Mouse (Mus musculus) intestine, embryonic 15.5 days (tissue): Measurements from ENCODE around the gene Fitm1. TPM values are rescaled to one million over a fixed set of nuclear protein-coding genes. Genes with fewer than 3 reads are reported as not detected.

Experiments
- ATAC-seq: fragments of 200-750 bp; cut with Nextera tagmentation; 2 replicates; pipeline ENCODE4 v1.8.0; 2017; ENCODE audit warnings: moderate TSS enrichment, moderate library complexity
- H3K27ac ChIP-seq: fragments of 300-500 bp; sonication (generic); 2 replicates; pipeline ENCODE4 v1.5.1; 2015; ENCODE audit warnings: mild to moderate bottlenecking, inconsistent platforms
- H3K27me3 ChIP-seq: fragments of 300-500 bp; sonication (generic); replicated peaks from 2 replicates; pipeline ENCODE4 v1.6.1; 2015; ENCODE audit warnings: inconsistent platforms
- H3K36me3 ChIP-seq: fragments of 300-500 bp; sonication (generic); 2 replicates; pipeline ENCODE4 v1.6.1; 2015; ENCODE audit warnings: inconsistent platforms
- H3K4me1 ChIP-seq: fragments of 300-500 bp; sonication (generic); replicated peaks from 2 replicates; pipeline ENCODE4 v1.6.1; 2015; ENCODE audit warnings: inconsistent platforms
- H3K4me2 ChIP-seq: fragments of 300-500 bp; sonication (generic); replicated peaks from 2 replicates; pipeline ENCODE4 v1.6.1; 2015; ENCODE audit warnings: mild to moderate bottlenecking, inconsistent platforms
- H3K4me3 ChIP-seq: fragments of 300-500 bp; sonication (generic); replicated peaks from 2 replicates; pipeline ENCODE4 v1.5.1; 2015; ENCODE audit warnings: inconsistent platforms
- H3K9ac ChIP-seq: fragments of 300-500 bp; sonication (generic); 2 replicates; pipeline ENCODE4 v1.6.1; 2015; ENCODE audit warnings: inconsistent platforms
- H3K9me3 ChIP-seq: fragments of 300-500 bp; sonication (generic); 2 replicates; pipeline ENCODE4 v1.6.1; 2016; ENCODE audit warnings: inconsistent platforms
- WGBS: fragments of 180-500 bp; shearing (Covaris S2); methylation state at CpG from one replicate; pipeline ENCODE4 v1.1.7; 2015; 5-methylcytosine and 5-hydroxymethylcytosine counted together
- polyA plus RNA-seq: library from polyadenylated mRNA; unstranded; fragments of >200 nt; fragmentation: Nextera tagmentation; extraction: Ambion mirVana; gene quantifications from 2 replicates; pipeline ENCODE4 v1.2.1, GENCODE M21; 2015

The Fitm1 gene
- polyA plus RNA-seq, 1 experiment from 2014 or later: 0.49 TPM

DNA sequence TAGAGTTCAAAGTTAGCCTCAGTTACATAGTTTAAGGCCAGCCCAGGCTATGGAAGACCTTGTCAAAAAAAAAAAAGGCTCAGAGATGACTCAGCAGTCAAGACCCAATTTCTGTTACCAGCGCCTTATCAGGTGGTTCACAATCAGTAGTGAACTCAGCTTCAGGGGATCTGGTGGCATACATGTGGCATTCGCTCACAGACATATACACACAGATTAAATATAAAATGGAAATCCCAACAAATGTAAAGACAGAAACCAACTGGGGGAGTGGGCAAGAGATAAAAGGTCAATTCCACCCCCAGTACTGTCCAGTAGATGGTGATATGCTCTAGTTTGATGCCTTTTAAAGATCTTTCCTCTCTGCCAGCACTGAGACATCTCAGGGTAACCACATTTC lies 10.7 kb downstream of the Fitm1 start:
- H3K4me3 ChIP-seq: no peak overlapping the region
- H3K9me3 ChIP-seq: no peaks in the 10 kb centered on the region
- H3K4me2 ChIP-seq: no peak overlapping the region
- H3K27me3 ChIP-seq: no peaks in the 10 kb centered on the region
- no peak overlapping the region for H3K27ac ChIP-seq
- H3K4me1 ChIP-seq: peaks cover 18% of the 10 kb centered on the region
- H3K36me3 ChIP-seq: peaks cover 6% of the 10 kb centered on the region; the same call in 1 of the 2 replicates
- WGBS: 93% methylated on average over 2 of the region's 2 CpGs
- ATAC-seq: no peak
- no peak overlapping the region for H3K9ac ChIP-seq

DNA sequence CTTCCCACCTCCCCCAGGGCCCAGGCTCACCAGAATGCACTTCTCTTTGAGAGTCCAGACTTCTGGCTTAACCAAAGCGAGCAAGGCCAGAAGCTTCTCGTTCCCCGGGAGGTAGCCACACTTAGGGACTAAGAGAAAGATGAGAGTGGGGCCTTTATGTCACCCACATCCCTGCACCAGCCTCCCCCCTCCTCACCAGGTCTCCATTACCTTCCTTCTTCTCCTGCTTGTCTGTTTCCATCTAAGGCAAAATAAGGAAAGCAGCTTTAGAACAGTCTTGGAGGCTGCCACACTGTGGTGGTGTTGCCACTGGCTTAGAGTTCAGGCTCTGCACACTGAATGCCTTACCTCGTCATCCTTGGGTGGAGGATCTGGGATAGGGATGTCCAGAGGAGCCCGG lies 13.9 kb downstream of the Fitm1 start:
- 93% methylated on average over 5 of the region's 5 CpGs for WGBS
- Histone ChIP-seq H3K27ac (no peak overlapping the region), H3K9ac (no peak overlapping the region), H3K36me3 (no peaks in the 10 kb centered on the region), H3K9me3 (no peaks in the 10 kb centered on the region), H3K4me1 (peaks cover 27% of the 10 kb centered on the region), H3K4me3 (no peak overlapping the region), H3K27me3 (no peaks in the 10 kb centered on the region), H3K4me2 (no peak overlapping the region; the same call in 1 of the 2 replicates)
- no peak for ATAC-seq

DNA sequence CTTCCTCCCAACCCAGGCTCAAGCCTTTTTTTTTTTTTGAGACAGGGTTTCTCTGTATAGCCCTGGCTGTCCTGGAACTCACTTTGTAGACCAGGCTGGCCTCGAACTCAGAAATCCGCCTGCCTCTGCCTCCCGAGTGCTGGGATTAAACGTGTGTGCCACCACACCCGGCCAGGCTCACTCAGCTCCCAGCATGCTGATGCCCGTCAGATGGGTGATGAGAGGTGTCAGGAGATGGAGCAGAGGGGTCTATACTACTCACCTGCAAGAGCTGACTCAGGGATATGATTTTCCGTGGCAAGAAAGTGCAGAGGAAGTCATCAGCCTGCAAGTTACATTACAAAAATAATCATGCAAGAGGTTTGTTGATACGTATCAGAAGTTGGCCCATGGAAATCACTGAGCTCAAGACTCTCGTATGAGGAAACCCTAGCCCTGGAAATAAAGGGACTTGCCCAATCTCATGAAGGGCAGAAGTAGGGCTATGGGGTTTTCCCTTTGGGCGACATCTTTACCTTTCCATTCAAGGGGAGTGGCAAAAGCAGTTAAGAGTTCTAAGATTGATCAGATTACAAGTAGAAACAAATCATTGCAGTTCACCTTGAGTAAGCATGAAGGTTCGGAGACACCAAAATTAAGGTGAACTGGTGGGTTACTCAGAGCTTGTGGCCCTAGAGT lies 14.5 kb downstream of the Fitm1 start:
- H3K9me3 ChIP-seq: no peaks in the 10 kb centered on the region

GRCm38 (mm10) chr14:55590748-55591330 lies 15.4 kb downstream of the Fitm1 start, which contains the start of gene Psme2:
Gene Psme2, minus strand, starts transcription at chr14:55591113.
- under 1% methylated on average over 22 of the region's 22 CpGs for WGBS
- peak; percentile 96 for ATAC-seq
- H3K4me2 ChIP-seq: peak within 1 kb of the TSS; percentile 85
- peak within 1 kb of the TSS; percentile 90 for H3K4me3 ChIP-seq
- H3K9ac ChIP-seq: peak within 1 kb of the TSS; percentile 91
- H3K4me1 ChIP-seq: peaks cover 20% of the 10 kb centered on the region
- no peaks in the 10 kb centered on the region for H3K27me3 ChIP-seq
- H3K9me3 ChIP-seq: no peaks in the 10 kb centered on the region
- peaks cover 12% of the 10 kb centered on the region for H3K36me3 ChIP-seq
- H3K27ac ChIP-seq: peak within 1 kb of the TSS; percentile 98

More for the DNA sequence above, 14.5 kb downstream of the Fitm1 start:
- H3K4me2 ChIP-seq: peak overlapping the region; percentile 85
- peak overlapping the region; percentile 90 for H3K4me3 ChIP-seq
- no peaks in the 10 kb centered on the region for H3K27me3 ChIP-seq
- ATAC-seq: no peak
- peaks cover 3% of the 10 kb centered on the region; the same call in 1 of the 2 replicates for H3K36me3 ChIP-seq
- 69% methylated on average over 11 of the region's 11 CpGs for WGBS
- H3K4me1 ChIP-seq: peaks cover 23% of the 10 kb centered on the region
- peak overlapping the region; percentile 52 for H3K9ac ChIP-seq
- peak overlapping the region; percentile 98 for H3K27ac ChIP-seq

GRCm38 (mm10) chr14:55591331-55591891 lies 16.0 kb downstream of the Fitm1 start, which contains the start of gene Rnf31:
Gene Rnf31, plus strand, starts transcription at chr14:55591708.
- Histone ChIP-seq H3K27ac (peak within 1 kb of the TSS; percentile 98), H3K4me1 (peaks cover 20% of the 10 kb centered on the region), H3K27me3 (no peaks in the 10 kb centered on the region), H3K4me3 (peak within 1 kb of the TSS; percentile 90), H3K36me3 (peaks cover 18% of the 10 kb centered on the region), H3K9ac (peak within 1 kb of the TSS; percentile 91), H3K9me3 (no peaks in the 10 kb centered on the region), H3K4me2 (peak within 1 kb of the TSS; percentile 85)
- ATAC-seq: peak; percentile 92
- WGBS: under 1% methylated on average over 33 of the region's 33 CpGs

DNA sequence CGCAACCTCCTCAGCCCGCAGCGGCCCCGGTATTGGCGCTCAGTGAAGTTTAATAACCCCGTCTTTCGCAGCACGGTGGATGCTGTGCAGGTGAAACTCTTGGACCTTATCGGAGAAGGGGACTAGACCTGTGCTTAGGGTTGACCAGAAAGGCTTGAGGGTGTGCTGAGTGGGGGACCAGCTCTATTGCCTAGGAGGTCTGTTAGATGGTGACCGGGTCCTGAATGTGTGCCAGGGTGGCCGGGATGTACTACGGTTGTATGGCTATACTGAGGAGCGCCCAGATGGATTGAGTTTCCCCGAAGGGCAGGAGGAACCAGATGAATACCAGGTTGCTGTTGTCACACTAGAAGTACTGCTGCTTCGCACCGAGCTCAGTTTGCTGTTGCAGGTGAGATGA lies 16.8 kb downstream of the Fitm1 start:
- Histone ChIP-seq H3K27me3 (no peaks in the 10 kb centered on the region), H3K4me1 (peaks cover 20% of the 10 kb centered on the region), H3K4me3 (peak overlapping the region; percentile 90), H3K27ac (peak overlapping the region; percentile 98), H3K9me3 (no peaks in the 10 kb centered on the region), H3K4me2 (peak overlapping the region; percentile 85), H3K9ac (peak overlapping the region; percentile 91), H3K36me3 (peaks cover 24% of the 10 kb centered on the region)
- WGBS: 5% methylated on average over 16 of the region's 16 CpGs
- no peak for ATAC-seq

DNA sequence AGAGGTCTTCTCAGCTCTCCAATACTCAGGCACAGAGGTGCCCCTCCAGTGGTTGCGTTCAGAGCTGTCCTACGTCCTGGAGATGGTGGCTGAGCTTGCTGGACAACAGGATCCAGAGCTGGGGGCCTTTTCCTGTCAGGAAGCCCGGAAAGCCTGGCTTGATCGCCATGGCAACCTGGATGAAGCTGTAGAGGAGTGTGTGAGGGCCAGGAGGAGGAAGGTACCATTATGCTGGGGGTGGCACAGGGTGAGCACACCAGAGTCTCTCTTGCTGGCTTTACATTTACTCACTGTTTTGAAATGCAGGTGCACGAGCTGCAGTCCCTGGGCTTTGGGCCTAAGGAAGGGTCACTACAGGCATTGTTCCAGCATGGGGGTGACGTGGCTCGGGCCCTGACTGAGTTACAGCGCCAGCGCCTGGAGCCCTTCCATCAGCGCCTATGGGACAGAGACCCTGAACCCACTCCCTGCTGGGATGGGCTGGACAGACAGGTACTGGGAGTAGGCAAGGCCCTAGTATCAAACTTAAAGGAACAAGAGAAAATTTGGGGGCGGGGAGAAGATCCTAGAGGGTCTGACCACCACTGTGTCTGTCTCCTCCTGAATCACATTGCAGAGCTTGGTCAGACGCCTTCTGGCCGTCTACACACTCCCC lies 20.7 kb downstream of the Fitm1 start:
- Histone ChIP-seq H3K9me3 (no peaks in the 10 kb centered on the region), H3K4me2 (no peak overlapping the region), H3K27ac (no peak overlapping the region; the same call in 1 of the 2 replicates), H3K27me3 (no peaks in the 10 kb centered on the region), H3K36me3 (peaks cover 50% of the 10 kb centered on the region), H3K4me3 (no peak overlapping the region), H3K4me1 (peaks cover 9% of the 10 kb centered on the region), H3K9ac (no peak overlapping the region)
- WGBS: 80% methylated on average over 13 of the region's 13 CpGs
- ATAC-seq: no peak

DNA sequence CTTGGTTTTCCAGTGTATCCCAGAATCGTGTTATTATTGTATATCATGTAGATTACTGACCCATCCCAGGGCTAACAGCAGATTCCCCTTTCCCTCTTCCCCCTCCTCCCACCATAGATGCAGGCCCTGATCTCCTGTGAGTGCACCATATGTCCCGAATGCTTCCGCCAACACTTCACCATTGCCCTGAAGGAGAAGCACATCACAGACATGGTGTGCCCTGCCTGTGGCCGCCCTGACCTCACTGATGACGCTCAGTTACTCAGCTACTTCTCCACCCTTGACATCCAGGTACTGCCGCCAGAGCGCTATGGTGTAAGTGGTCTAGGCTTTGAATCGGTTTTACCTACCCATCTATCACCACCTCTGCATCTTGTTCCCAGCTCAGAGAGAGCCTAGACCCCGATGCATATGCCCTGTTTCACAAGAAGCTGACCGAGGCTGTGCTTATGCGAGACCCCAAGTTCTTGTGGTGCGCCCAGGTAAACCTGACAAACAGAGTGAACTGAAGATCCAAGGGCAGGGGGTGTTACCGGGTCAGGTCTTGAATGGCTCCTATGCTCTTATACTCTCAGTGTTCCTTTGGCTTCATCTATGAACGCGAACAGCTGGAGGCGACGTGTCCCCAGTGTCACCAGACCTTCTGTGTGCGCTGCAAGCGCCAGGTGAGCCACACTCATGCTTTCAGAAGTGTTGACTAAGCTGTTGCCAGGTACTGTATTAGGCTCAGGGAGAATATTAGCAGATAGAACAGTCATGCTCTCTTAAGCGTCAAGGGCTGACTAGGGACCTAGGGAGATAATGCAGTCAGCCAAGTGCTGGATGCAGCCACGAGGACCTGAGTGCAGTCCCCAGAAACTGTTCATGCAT lies 23.3 kb downstream of the Fitm1 start:
- Histone ChIP-seq H3K4me1 (0 out of 2 replicates have a peak, but pooled peaks cover 5% of the 10 kb centered on the region), H3K27me3 (no peaks in the 10 kb centered on the region), H3K4me2 (no peak overlapping the region), H3K9me3 (no peaks in the 10 kb centered on the region), H3K4me3 (no peak overlapping the region), H3K27ac (no peak overlapping the region), H3K9ac (no peak overlapping the region), H3K36me3 (peaks cover 59% of the 10 kb centered on the region)
- no peak for ATAC-seq
- 94% methylated on average over 21 of the region's 21 CpGs for whole genome bisulfite sequencing

GRCm38 (mm10) chr14:55603271-55603632 lies 27.8 kb downstream of the Fitm1 start, which contains the start of gene Irf9:
Gene Irf9, plus strand, starts transcription at chr14:55603571.
- Histone ChIP-seq H3K9me3 (no peaks in the 10 kb centered on the region), H3K36me3 (peaks cover 49% of the 10 kb centered on the region), H3K9ac (peak within 1 kb of the TSS; percentile 56), H3K27ac (peak within 1 kb of the TSS; percentile 82), H3K27me3 (no peaks in the 10 kb centered on the region), H3K4me1 (0 out of 2 replicates have a peak, but pooled peaks cover 10% of the 10 kb centered on the region), H3K4me3 (peak within 1 kb of the TSS; percentile 39), H3K4me2 (peak within 1 kb of the TSS; percentile 74)
- WGBS: 80% methylated on average over 7 of the region's 7 CpGs
- no peak for ATAC-seq

GRCm38 (mm10) chr14:55603633-55604576 lies 28.5 kb downstream of the Fitm1 start:
- Histone ChIP-seq H3K27me3 (no peaks in the 10 kb centered on the region), H3K36me3 (peaks cover 43% of the 10 kb centered on the region), H3K4me3 (peak overlapping the region; percentile 39), H3K4me2 (peak overlapping the region; percentile 74), H3K9me3 (no peaks in the 10 kb centered on the region), H3K4me1 (0 out of 2 replicates have a peak, but pooled peaks cover 10% of the 10 kb centered on the region), H3K27ac (peak overlapping the region; percentile 82), H3K9ac (peak overlapping the region; percentile 56)
- ATAC-seq: peak; percentile 97
- WGBS: 12% methylated on average over 19 of the region's 19 CpGs
